Mouse (Mus musculus) heart, embryonic 12.5 days (tissue): ENCODE results near the gene Acvr1. TPM values are rescaled to one million over a fixed set of nuclear protein-coding genes. Genes with fewer than 3 reads are reported as not detected.
A peak's percentile ranks its signal among the peaks of the same experiment; 100 is the strongest.

Source experiments
- ATAC-seq: fragments of 200-750 bp; cut with Nextera tagmentation; 2 replicates; pipeline ENCODE4 v1.8.0; 2017; ENCODE audit warnings: moderate TSS enrichment, moderate library complexity; ENCODE audit not compliant: insufficient number of reproducible peaks, low FRiP score
- H3K27ac ChIP-seq: fragments of 300-500 bp; sonication (generic); 2 replicates; pipeline ENCODE4 v1.5.1; 2016; ENCODE audit warnings: mild to moderate bottlenecking, moderate library complexity; ENCODE audit not compliant: poor library complexity, severe bottlenecking
- H3K27me3 ChIP-seq: fragments of 300-500 bp; sonication (generic); replicated peaks from 2 replicates; pipeline ENCODE4 v1.6.1; 2016; ENCODE audit warnings: mild to moderate bottlenecking, moderate library complexity
- H3K36me3 ChIP-seq: fragments of 300-500 bp; sonication (generic); 2 replicates; pipeline ENCODE4 v1.6.1; 2016; ENCODE audit warnings: mild to moderate bottlenecking, moderate library complexity
- H3K4me1 ChIP-seq: fragments of 300-500 bp; sonication (generic); replicated peaks from 2 replicates; pipeline ENCODE4 v1.6.1; 2016; ENCODE audit warnings: mild to moderate bottlenecking
- H3K4me2 ChIP-seq: fragments of 300-500 bp; sonication (generic); 2 replicates; pipeline ENCODE4 v1.6.1; 2016; ENCODE audit warnings: mild to moderate bottlenecking, moderate library complexity
- H3K4me3 ChIP-seq: fragments of 300-500 bp; sonication (generic); 2 replicates; pipeline ENCODE4 v1.5.1; 2016; ENCODE audit warnings: mild to moderate bottlenecking
- H3K9ac ChIP-seq: fragments of 300-500 bp; sonication (generic); 2 replicates; pipeline ENCODE4 v1.6.1; 2016; ENCODE audit warnings: mild to moderate bottlenecking, moderate library complexity
- H3K9me3 ChIP-seq: fragments of 300-500 bp; sonication (generic); replicated peaks from 2 replicates; pipeline ENCODE4 v1.6.1; 2016; ENCODE audit warnings: mild to moderate bottlenecking, moderate library complexity
- WGBS: fragments of 180-500 bp; shearing (Covaris S2); methylation state at CpG from one replicate; pipeline ENCODE4 v1.1.7; 2016; 5-methylcytosine and 5-hydroxymethylcytosine counted together
- polyA plus RNA-seq: library from polyadenylated mRNA; unstranded; fragments of >200 nt; fragmentation: Nextera tagmentation; extraction: Ambion mirVana; gene quantifications from 2 replicates; pipeline ENCODE4 v1.2.1, GENCODE M21; 2016

Gene Acvr1
- 11.6 and 12.0 TPM in 2 replicates for polyA plus RNA-seq

- H3K27me3 ChIP-seq: no peaks in the 10 kb centered on the region
- peak within 1 kb of the TSS; percentile 97 for H3K27ac ChIP-seq
- H3K4me3 ChIP-seq: peak within 1 kb of the TSS; percentile 87
- H3K36me3 ChIP-seq: no peaks in the 10 kb centered on the region
- no peaks in the 10 kb centered on the region for H3K9me3 ChIP-seq
- peaks cover 46% of the 10 kb centered on the region for H3K4me1 ChIP-seq
- peak within 1 kb of the TSS; percentile 97 for H3K9ac ChIP-seq
- WGBS: under 1% methylated on average over 40 of the region's 80 CpGs
- peak; percentile 90 for ATAC-seq
- H3K4me2 ChIP-seq: peak within 1 kb of the TSS; percentile 81
These were observed at the start of gene Acvr1, which contains the start of gene Upp2 for GRCm38 (mm10) chr2:58567066-58567810. Acvr1 (minus strand) TSS chr2:58567157. Upp2 (plus strand) TSS chr2:58567298.

- no peak overlapping the region for H3K27ac ChIP-seq
- WGBS: 84% methylated on average over 5 of the region's 5 CpGs
- H3K4me3 ChIP-seq: no peak overlapping the region
- H3K9ac ChIP-seq: no peak overlapping the region
- no peaks in the 10 kb centered on the region for H3K27me3 ChIP-seq
- H3K4me1 ChIP-seq: no peaks in the 10 kb centered on the region
- H3K36me3 ChIP-seq: no peaks in the 10 kb centered on the region
- no peaks in the 10 kb centered on the region for H3K9me3 ChIP-seq
- ATAC-seq: no peak
- no peak overlapping the region for H3K4me2 ChIP-seq
These were observed 48.8 kb upstream of the Acvr1 start for GRCm38 (mm10) chr2:58615766-58616165.

- H3K27me3 ChIP-seq: no peaks in the 10 kb centered on the region
- no peaks in the 10 kb centered on the region for H3K36me3 ChIP-seq
- H3K9ac ChIP-seq: no peak overlapping the region
- no peak for ATAC-seq
- 94% methylated on average over 8 of the region's 8 CpGs for WGBS
- no peaks in the 10 kb centered on the region for H3K9me3 ChIP-seq
- H3K4me2 ChIP-seq: no peak overlapping the region
- no peak overlapping the region for H3K4me3 ChIP-seq
- no peaks in the 10 kb centered on the region for H3K4me1 ChIP-seq
- H3K27ac ChIP-seq: no peak overlapping the region
These were observed 47.9 kb upstream of the Acvr1 start for GRCm38 (mm10) chr2:58614851-58615250.

- Histone ChIP-seq H3K4me1 (no peaks in the 10 kb centered on the region), H3K27ac (no peak overlapping the region), H3K9me3 (no peaks in the 10 kb centered on the region), H3K36me3 (no peaks in the 10 kb centered on the region), H3K9ac (no peak overlapping the region), H3K27me3 (no peaks in the 10 kb centered on the region), H3K4me2 (no peak overlapping the region), H3K4me3 (no peak overlapping the region)
- WGBS: 77% methylated on average over 3 of the region's 3 CpGs
- ATAC-seq: no peak
These were observed 46.8 kb upstream of the Acvr1 start for GRCm38 (mm10) chr2:58613720-58614119.

DNA sequence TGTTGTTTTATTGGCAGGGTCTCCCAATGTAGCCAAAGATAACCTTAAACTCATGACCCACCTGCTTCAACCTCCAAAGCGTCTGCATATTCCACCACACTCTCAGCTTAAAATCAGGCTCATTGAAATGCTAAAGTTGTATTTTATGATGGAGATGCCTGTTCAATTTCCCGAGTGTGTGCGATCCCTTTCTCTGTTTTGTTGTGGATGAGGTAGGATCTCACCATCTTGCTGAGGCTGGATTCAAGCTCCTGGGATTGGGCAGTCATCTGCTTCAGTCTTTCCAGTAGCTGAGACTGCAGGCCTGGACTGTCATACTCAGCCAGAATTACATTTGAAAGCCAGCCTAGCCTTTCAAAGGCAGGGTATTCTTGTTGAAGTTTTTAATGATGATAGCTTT lies 37.8 kb upstream of the Acvr1 start:
- Histone ChIP-seq H3K9ac (no peak overlapping the region), H3K4me1 (no peaks in the 10 kb centered on the region), H3K36me3 (no peaks in the 10 kb centered on the region), H3K27ac (no peak overlapping the region), H3K9me3 (0 out of 2 replicates have a peak, but pooled peaks cover 4% of the 10 kb centered on the region), H3K4me2 (no peak overlapping the region), H3K4me3 (no peak overlapping the region), H3K27me3 (no peaks in the 10 kb centered on the region)
- ATAC-seq: no peak
- 94% methylated on average over 3 of the region's 3 CpGs for WGBS

DNA sequence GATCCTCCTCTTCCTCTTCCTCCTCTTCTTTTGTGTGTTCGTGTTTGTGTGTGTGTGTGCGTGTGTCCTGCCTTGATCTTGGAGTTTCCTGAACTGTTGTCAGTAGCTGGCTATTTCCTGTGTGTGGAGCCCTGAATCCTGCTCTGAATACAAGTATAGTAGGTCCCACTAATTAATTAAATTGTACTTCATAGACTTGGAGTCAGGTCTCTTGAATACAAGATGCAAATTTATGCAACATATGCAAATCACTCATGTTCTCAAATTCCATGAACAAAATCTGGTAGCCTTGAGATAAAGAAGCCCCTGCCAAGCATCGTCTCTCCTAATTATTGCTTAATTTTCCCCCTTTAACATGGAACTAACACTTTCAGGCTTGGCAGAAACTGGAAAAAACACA lies 36.4 kb upstream of the Acvr1 start:
- no peak overlapping the region for H3K27ac ChIP-seq
- no peaks in the 10 kb centered on the region for H3K27me3 ChIP-seq
- no peaks in the 10 kb centered on the region for H3K36me3 ChIP-seq
- no peak overlapping the region for H3K4me2 ChIP-seq
- no peak overlapping the region for H3K9ac ChIP-seq
- 80% methylated on average over 3 of the region's 3 CpGs for WGBS
- no peak overlapping the region for H3K4me3 ChIP-seq
- 0 out of 2 replicates have a peak, but pooled peaks cover 4% of the 10 kb centered on the region for H3K9me3 ChIP-seq
- no peaks in the 10 kb centered on the region for H3K4me1 ChIP-seq
- no peak for ATAC-seq

- no peak for ATAC-seq
- Histone ChIP-seq H3K36me3 (no peaks in the 10 kb centered on the region), H3K4me3 (no peak overlapping the region), H3K9ac (no peak overlapping the region), H3K27ac (no peak overlapping the region), H3K4me1 (peaks cover 6% of the 10 kb centered on the region; the same call in 1 of the 2 replicates), H3K9me3 (0 out of 2 replicates have a peak, but pooled peaks cover 4% of the 10 kb centered on the region), H3K27me3 (no peaks in the 10 kb centered on the region), H3K4me2 (no peak overlapping the region)
- 87% methylated on average over 4 of the region's 4 CpGs for WGBS
These were observed 34.4 kb upstream of the Acvr1 start for GRCm38 (mm10) chr2:58601382-58601781.

GRCm38 (mm10) chr2:58599639-58600038 lies 32.7 kb upstream of the Acvr1 start:
- Histone ChIP-seq H3K4me2 (no peak overlapping the region), H3K4me1 (peaks cover 19% of the 10 kb centered on the region), H3K9me3 (0 out of 2 replicates have a peak, but pooled peaks cover 4% of the 10 kb centered on the region), H3K4me3 (no peak overlapping the region), H3K27ac (no peak overlapping the region), H3K9ac (no peak overlapping the region), H3K27me3 (no peaks in the 10 kb centered on the region), H3K36me3 (no peaks in the 10 kb centered on the region)
- 86% methylated on average over 6 of the region's 6 CpGs for WGBS
- no peak for ATAC-seq

GRCm38 (mm10) chr2:58597556-58597955 lies 30.6 kb upstream of the Acvr1 start:
- WGBS: 96% methylated on average over 3 of the region's 3 CpGs

DNA sequence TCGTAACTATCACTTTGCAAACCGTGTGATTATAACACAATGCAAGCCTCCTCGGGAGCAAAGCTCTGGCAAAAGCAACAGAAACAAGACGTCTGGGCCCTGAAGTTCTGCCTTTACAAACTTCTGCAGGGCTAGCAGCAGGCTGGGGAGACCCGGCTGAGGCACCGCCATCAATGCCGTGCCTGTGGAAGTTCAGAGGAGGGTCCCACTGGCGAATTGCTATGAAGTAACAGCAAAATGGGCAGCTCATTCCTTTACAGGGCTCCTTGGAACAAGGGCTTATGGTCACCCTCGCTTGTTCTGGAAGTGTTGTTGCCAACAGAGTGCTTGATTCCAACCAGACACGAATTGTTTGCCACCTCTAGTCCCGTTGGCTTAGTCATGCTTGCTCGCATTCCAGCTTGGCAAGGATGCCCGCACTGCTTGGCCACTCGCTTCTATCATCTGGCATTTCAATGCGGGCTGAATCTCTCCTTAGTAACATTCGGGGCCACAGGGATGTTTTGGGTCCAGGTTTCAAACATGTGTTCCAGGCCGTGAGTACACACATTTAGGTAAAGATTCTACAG lies 29.9 kb upstream of the Acvr1 start:
- Histone ChIP-seq H3K36me3 (no peaks in the 10 kb centered on the region), H3K27me3 (no peaks in the 10 kb centered on the region), H3K27ac (no peak overlapping the region), H3K4me1 (peaks cover 25% of the 10 kb centered on the region), H3K4me2 (no peak overlapping the region), H3K9ac (no peak overlapping the region), H3K4me3 (no peak overlapping the region), H3K9me3 (no peaks in the 10 kb centered on the region)
- no peak for ATAC-seq
- 78% methylated on average over 17 of the region's 17 CpGs for WGBS

More at GRCm38 (mm10) chr2:58597556-58597955, 30.6 kb upstream of the Acvr1 start:
- Histone ChIP-seq H3K4me3 (no peak overlapping the region), H3K27me3 (no peaks in the 10 kb centered on the region), H3K9me3 (0 out of 2 replicates have a peak, but pooled peaks cover 4% of the 10 kb centered on the region), H3K36me3 (no peaks in the 10 kb centered on the region), H3K9ac (no peak overlapping the region), H3K4me1 (peaks cover 25% of the 10 kb centered on the region), H3K27ac (no peak overlapping the region), H3K4me2 (no peak overlapping the region)
- ATAC-seq: no peak

DNA sequence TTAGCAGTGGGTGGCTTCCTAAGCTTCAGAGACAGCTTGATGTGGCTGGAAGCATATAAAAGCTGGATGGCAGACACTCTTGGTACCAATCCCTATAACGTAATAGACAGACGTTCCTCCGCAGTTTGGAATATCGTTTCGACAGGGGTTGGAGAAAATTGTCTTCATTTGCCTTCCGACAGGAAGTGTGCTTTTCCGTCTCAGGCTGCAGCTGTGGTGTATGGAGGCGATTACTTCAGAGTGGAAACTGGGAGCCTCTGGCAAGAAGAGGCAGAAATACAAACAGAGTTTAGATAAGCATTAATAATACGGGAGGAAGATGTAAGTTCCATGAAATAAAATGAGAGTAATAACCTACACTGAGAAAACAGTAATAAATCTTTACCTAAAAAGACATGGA lies 28.4 kb upstream of the Acvr1 start:
- WGBS: 58% methylated on average over 9 of the region's 9 CpGs
- Histone ChIP-seq H3K27me3 (no peaks in the 10 kb centered on the region), H3K9me3 (no peaks in the 10 kb centered on the region), H3K36me3 (no peaks in the 10 kb centered on the region), H3K4me3 (no peak overlapping the region), H3K4me1 (peaks cover 29% of the 10 kb centered on the region), H3K27ac (peak overlapping the region; percentile 80), H3K4me2 (no peak overlapping the region), H3K9ac (no peak overlapping the region)
- ATAC-seq: peak; percentile 59; the same call in 1 of the 2 replicates
